Mouse (Mus musculus) hindbrain, postnatal 0 days (tissue): ENCODE data around the gene Adad1. TPM values are rescaled to one million over a fixed set of nuclear protein-coding genes. Genes with fewer than 3 reads are reported as not detected.

ENCODE experiments used
- ATAC-seq: fragments of 200-750 bp; cut with Nextera tagmentation; 2 replicates; pipeline ENCODE4 v1.8.0; 2017; ENCODE audit warnings: mild to moderate bottlenecking, moderate TSS enrichment, moderate library complexity
- DNase-seq: peaks from one replicate; pipeline ENCODE4 v3.0.0-alpha.2; 2015; ENCODE audit warnings: low spot score
- H3K27ac ChIP-seq: fragments of 300-500 bp; sonication (generic); 2 replicates; pipeline ENCODE4 v1.5.1; 2014; ENCODE audit warnings: mild to moderate bottlenecking
- H3K27me3 ChIP-seq: fragments of 300-500 bp; sonication (generic); 2 replicates; pipeline ENCODE4 v1.6.1; 2014; ENCODE audit warnings: low read length, mixed read lengths; ENCODE audit not compliant: insufficient read depth
- H3K36me3 ChIP-seq: fragments of 300-500 bp; sonication (generic); 2 replicates; pipeline ENCODE4 v1.6.1; 2014; ENCODE audit warnings: low read length, mixed read lengths; ENCODE audit not compliant: insufficient read depth
- H3K4me1 ChIP-seq: fragments of 300-500 bp; sonication (generic); 2 replicates; pipeline ENCODE4 v1.6.1; 2014; ENCODE audit warnings: antibody characterized with exemption, low read length, mixed read lengths; ENCODE audit not compliant: insufficient read depth
- H3K4me2 ChIP-seq: fragments of 300-500 bp; sonication (generic); 2 replicates; pipeline ENCODE4 v1.6.1; 2014; ENCODE audit warnings: low read depth, mild to moderate bottlenecking, low read length, moderate library complexity, mixed read lengths
- H3K4me3 ChIP-seq: fragments of 300-500 bp; sonication (generic); 2 replicates; pipeline ENCODE4 v1.5.1; 2014; ENCODE audit warnings: low read length
- H3K9ac ChIP-seq: fragments of 300-500 bp; sonication (generic); replicated peaks from 2 replicates; pipeline ENCODE4 v1.6.1; 2014; ENCODE audit warnings: mild to moderate bottlenecking, low read length, moderate library complexity, mixed read lengths
- H3K9me3 ChIP-seq: fragments of 300-500 bp; sonication (generic); 2 replicates; pipeline ENCODE4 v1.6.1; 2016; ENCODE audit warnings: low read length, mixed read lengths
- CTCF ChIP-seq: IDR thresholded peaks from 2 replicates; pipeline ENCODE4 v1.5.1; 2016; ENCODE audit warnings: antibody characterized with exemption, control low read depth, low read depth
- WGBS: fragments of 180-500 bp; shearing (Covaris S2); extraction: QIAGEN DNeasy Blood & Tissue Kit; methylation state at CpG from one replicate; pipeline ENCODE4 v1.1.7; 2014; 5-methylcytosine and 5-hydroxymethylcytosine counted together
- polyA plus RNA-seq: library from polyadenylated mRNA; unstranded; fragments of >200 nt; fragmentation: Nextera tagmentation; extraction: Ambion mirVana; gene quantifications from 2 replicates; pipeline ENCODE4 v1.2.1, GENCODE M21; 2015
- total RNA-seq: library from RNA; depleted of rRNA; stranded (reverse); fragments of >200 nt; gene quantifications from 2 replicates; pipeline ENCODE4 v1.2.3, GENCODE M21; 2014; rRNA removed

Gene Adad1
- total RNA-seq (0.47 TPM in 1 of 2 replicates, not detected in the other), polyA plus RNA-seq (0.08 and 0.15 TPM in 2 replicates)

DNA sequence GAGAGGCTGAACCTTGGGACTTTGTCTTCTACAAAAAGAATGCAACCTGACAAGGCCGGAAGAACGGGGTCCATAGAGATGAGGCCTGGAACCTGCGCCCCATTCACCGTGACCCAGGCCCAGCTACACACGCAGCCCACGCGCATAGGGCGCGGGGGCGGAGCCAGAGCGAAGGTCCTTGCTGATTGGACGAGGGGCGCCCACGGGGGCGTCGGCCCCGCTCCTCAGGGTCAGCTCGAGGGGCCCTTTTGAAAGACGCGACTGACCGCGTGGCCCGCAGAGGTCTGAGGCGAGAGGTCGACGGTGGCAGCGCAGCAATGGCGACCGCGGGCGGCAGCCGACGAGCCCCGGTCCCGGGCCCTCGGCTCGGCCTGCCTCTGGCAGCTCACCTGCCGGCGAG, at the start of gene Adad1:
Adad1 (plus strand) TSS at position 122 of the 400 bp plus-strand sequence.
- Histone ChIP-seq H3K4me2 (peak within 1 kb of the TSS; percentile 21; the same call in 1 of the 2 replicates), H3K27ac (no peak within 1 kb of the TSS), H3K36me3 (no peaks in the 10 kb centered on the region), H3K9me3 (0 out of 2 replicates have a peak, but pooled peaks cover 3% of the 10 kb centered on the region), H3K4me1 (no peaks in the 10 kb centered on the region), H3K9ac (no peak within 1 kb of the TSS), H3K27me3 (no peaks in the 10 kb centered on the region), H3K4me3 (no peak within 1 kb of the TSS)
- DNase-seq = no peak
- WGBS = 59% methylated on average over 39 of the region's 39 CpGs
- no peak for TF ChIP-seq CTCF
- ATAC-seq = no peak

DNA sequence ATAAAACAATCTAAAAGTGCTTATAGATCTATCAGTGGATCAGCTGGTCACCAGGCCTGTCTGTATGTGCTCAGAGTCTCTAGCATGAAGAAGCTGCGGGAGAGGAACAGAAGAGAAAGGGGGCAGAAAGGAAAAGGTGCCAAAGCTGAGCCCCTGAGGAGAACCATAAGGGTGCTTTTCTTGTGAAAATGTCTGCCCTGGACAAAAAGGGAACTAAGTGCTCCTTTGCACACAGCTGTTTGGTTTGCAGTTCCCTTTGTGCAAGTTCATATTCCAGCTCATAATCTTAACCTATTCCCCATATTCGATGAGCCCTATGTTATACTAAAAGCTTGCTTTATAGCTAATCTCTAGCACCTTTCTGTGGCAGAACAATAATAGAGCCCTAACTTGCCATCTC, 25.3 kb upstream of the Adad1 start:
- H3K9ac ChIP-seq = no peak overlapping the region
- no peak for TF ChIP-seq CTCF
- H3K4me3 ChIP-seq = no peak overlapping the region
- H3K36me3 ChIP-seq = peaks cover 25% of the 10 kb centered on the region
- WGBS = 89% methylated on average over 2 of the region's 2 CpGs
- ATAC-seq (no peak), DNase-seq (no peak)
- no peak overlapping the region for H3K4me2 ChIP-seq
- H3K9me3 ChIP-seq = no peaks in the 10 kb centered on the region
- H3K27me3 ChIP-seq = no peaks in the 10 kb centered on the region
- no peak overlapping the region for H3K27ac ChIP-seq
- H3K4me1 ChIP-seq = no peaks in the 10 kb centered on the region

DNA sequence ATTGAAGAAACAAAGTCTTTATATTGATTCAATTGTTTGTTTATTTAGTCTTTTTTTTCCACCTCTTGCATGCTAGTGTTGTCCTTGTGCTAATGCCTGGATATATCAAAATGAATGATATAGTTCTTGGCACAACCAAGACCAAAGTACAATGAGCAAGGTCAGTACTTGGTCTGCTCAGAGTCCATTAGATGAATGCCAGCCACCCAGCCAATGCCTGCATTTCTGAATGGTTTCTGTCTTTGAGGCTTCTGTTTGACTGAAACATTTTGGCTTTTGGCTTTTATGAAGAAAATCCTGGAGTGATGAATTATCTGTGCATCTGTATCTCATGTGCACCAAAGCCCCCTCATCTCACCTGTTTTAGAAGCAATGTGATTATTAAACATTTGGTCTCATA, 23.5 kb upstream of the Adad1 start:
- Histone ChIP-seq H3K36me3 (peaks cover 32% of the 10 kb centered on the region), H3K9ac (no peak overlapping the region), H3K4me1 (no peaks in the 10 kb centered on the region), H3K27me3 (no peaks in the 10 kb centered on the region), H3K27ac (no peak overlapping the region), H3K4me3 (no peak overlapping the region), H3K9me3 (no peaks in the 10 kb centered on the region), H3K4me2 (no peak overlapping the region)
- DNase-seq = no peak
- no peak for ATAC-seq
- TF ChIP-seq CTCF = no peak

DNA sequence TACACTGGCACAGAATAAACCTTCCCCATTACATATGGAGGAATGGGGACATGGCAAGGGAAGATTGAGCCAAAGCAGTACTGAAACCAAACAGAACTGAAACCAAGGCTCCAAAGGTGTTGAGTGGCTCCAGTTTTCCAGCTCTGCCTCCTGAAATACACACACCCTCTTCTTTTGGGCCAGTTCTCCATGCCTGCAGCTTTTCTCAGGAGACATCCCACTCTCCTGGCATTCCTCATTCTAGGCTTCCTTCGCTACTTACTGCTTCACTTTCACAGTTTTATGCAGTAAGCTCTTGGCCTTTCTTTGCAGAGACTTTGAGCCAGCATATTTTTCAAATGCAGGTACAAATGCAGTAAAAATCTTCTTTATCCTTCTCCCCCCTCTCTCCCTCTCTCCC, 11.8 kb upstream of the Adad1 start:
- 100% methylated on average over 1 of the region's 1 CpGs for WGBS
- peaks cover 20% of the 10 kb centered on the region; the same call in 1 of the 2 replicates for H3K36me3 ChIP-seq

DNA sequence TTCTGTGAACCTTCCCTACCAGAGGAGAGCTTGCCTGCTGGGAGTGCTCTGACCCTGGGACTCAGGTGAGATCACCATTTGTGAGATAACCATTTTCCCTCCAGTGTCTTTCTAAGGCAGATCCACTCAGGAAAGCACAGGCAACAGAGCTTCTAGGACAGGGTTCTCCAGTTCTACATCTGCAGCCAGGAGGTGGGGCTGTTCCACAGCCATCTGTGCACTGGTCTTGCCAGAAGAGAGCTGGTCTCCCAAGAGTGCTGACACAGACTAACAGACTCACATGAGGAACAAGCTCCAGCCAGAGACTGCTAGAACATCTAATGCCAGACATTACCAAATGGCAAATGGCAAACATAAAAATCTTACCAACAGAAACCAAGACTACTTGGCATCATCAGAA, 9.9 kb downstream of the Adad1 start:
- peak; percentile 59 for TF ChIP-seq CTCF
- Histone ChIP-seq H3K9ac (no peak overlapping the region), H3K4me2 (no peak overlapping the region), H3K9me3 (0 out of 2 replicates have a peak, but pooled peaks cover 3% of the 10 kb centered on the region), H3K4me3 (no peak overlapping the region), H3K4me1 (no peaks in the 10 kb centered on the region), H3K27me3 (no peaks in the 10 kb centered on the region), H3K27ac (no peak overlapping the region), H3K36me3 (no peaks in the 10 kb centered on the region)
- ATAC-seq = 0 out of 2 replicates have a peak, but pooled peaks have one; percentile 32
- DNase-seq = peak; percentile 32

More for the DNA sequence above, 11.8 kb upstream of the Adad1 start:
- TF ChIP-seq CTCF = no peak
- no peaks in the 10 kb centered on the region for H3K4me1 ChIP-seq
- no peaks in the 10 kb centered on the region for H3K9me3 ChIP-seq
- H3K27me3 ChIP-seq = no peaks in the 10 kb centered on the region
- no peak overlapping the region for H3K27ac ChIP-seq
- no peak overlapping the region for H3K4me2 ChIP-seq
- DNase-seq (no peak), ATAC-seq (no peak)
- H3K9ac ChIP-seq = no peak overlapping the region
- no peak overlapping the region for H3K4me3 ChIP-seq

DNA sequence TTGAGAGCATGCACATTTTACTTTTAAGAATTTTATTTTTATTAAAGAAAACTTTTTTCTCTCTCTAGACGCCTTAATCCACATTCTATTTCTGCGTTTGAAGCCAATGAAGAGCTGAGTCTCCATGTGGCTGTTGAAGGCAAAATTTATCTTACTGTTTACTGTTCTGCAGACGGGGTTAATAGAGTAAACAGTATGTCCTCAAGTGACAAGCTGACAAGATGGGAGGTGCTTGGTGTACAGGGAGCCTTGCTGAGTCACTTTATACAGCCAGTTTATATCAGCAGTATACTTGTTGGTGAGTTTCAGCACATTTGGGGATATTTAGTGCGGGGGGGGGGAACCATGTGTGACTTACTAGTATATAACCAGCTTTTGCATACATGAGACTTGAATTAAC, 21.5 kb downstream of the Adad1 start:
- Histone ChIP-seq H3K36me3 (no peaks in the 10 kb centered on the region), H3K4me3 (no peak overlapping the region), H3K9ac (no peak overlapping the region), H3K9me3 (no peaks in the 10 kb centered on the region), H3K27ac (no peak overlapping the region), H3K4me1 (no peaks in the 10 kb centered on the region), H3K27me3 (no peaks in the 10 kb centered on the region), H3K4me2 (no peak overlapping the region)
- 80% methylated on average over 4 of the region's 4 CpGs for WGBS
- ATAC-seq = no peak
- TF ChIP-seq CTCF = no peak
- DNase-seq = no peak

DNA sequence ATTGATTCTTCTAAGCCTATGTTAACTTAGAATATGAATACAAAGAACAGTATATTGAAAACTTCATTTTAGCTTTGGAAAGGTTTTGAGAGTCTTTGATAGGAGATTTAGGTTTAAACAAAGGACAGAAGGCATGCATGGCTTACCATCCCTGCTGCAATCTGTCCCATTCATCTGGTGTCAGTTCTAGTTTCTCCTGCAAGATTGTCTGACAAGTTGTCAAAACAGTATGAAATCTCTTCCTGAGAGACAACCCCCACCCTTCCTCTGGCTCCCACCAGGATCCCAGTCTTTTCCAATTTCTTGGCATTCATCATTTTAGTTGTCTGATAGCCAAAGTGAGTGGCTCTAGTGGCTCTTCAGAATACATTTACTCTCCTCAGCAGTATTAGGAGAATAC, 27.4 kb downstream of the Adad1 start:
- no peaks in the 10 kb centered on the region for H3K27me3 ChIP-seq
- TF ChIP-seq CTCF = no peak
- no peaks in the 10 kb centered on the region for H3K36me3 ChIP-seq
- H3K9me3 ChIP-seq = no peaks in the 10 kb centered on the region
- no peaks in the 10 kb centered on the region for H3K4me1 ChIP-seq
- DNase-seq (no peak), ATAC-seq (no peak)
- no peak overlapping the region for H3K4me3 ChIP-seq
- H3K9ac ChIP-seq = no peak overlapping the region
- no peak overlapping the region for H3K4me2 ChIP-seq
- H3K27ac ChIP-seq = no peak overlapping the region
